Mouse (Mus musculus): ENCODE results near the gene Nkpd1.

DNA sequence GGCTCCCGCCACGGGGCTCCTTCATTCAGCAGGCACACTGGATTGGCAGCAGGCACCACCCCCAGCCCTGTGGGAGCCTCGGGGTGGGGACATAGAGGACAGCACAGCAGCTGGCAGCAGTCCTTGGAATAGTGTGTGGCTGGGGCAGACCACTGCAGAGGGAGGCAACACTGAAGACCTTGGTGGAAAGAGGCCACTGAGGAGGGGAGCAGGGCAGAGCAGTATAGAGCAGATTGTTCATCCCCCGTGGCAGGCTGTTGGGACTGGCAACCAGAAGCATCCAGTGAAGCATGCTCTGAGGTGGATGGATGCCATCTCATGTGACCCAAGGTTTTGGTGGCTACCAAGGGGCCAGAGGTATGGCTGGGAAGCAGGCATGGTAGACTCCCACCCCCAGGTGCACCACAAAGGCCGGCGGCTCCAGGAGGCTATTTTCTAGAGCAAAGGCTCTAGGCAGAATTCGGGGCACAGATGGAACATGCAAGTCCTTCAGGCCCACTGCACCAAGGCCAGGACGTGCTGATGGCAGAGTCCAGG is 24.6 kb downstream of the Nkpd1 start:
- TF ChIP-seq CTCF (IDR thresholded peaks at IDR 0.05; ENCODE audit: low read depth) (no peak), EP300 (IDR thresholded peaks at IDR 0.05; ENCODE audit: low read depth) (no peak)

Measured in liver, embryonic 14.5 days (tissue).